Mouse (Mus musculus) CH12.LX (cell line): ENCODE measurements at regions not wholly inside any gene's neighbourhood (a gene's known extent, or its start where the extent isn't known, plus 50 kb on each side); places are given as distances from the start of the nearest gene placed in this dataset.

Experiments used
- CTCF ChIP-seq, 2 experiments: IDR thresholded peaks in 1 of 2; conservative IDR thresholded peaks in 1 of 2; 2 replicates each; pipeline ENCODE4 v1.5.1; 2011 to 2012; ENCODE audit warnings: low read depth in 2 of 2, low read length in 2 of 2, improper control_type of control experiment in 1 of 2, inconsistent platforms in 1 of 2, mild to moderate bottlenecking in 1 of 2, moderate library complexity in 1 of 2
- EP300 ChIP-seq: IDR thresholded peaks from 2 replicates; pipeline ENCODE4 v1.6.1; 2011; ENCODE audit warnings: low read length, improper control_type of control experiment
- KAT2A ChIP-seq: IDR thresholded peaks from 2 replicates; pipeline ENCODE4 v1.6.1; 2012; ENCODE audit warnings: low read length, improper control_type of control experiment, inconsistent platforms; ENCODE audit not compliant: insufficient replicate concordance
- POLR2A ChIP-seq: IDR thresholded peaks from 2 replicates; pipeline ENCODE4 v1.6.1; 2011; ENCODE audit warnings: low read depth, mild to moderate bottlenecking, improper control_type of control experiment, low read length
- SMC3 ChIP-seq: IDR thresholded peaks from 2 replicates; pipeline ENCODE4 v1.6.1; 2011; ENCODE audit warnings: low read depth, low read length, improper control_type of control experiment
- TBP ChIP-seq: conservative IDR thresholded peaks from 2 replicates; pipeline ENCODE4 v1.6.1; 2011; ENCODE audit warnings: low read depth, low read length, improper control_type of control experiment
- ZKSCAN1 ChIP-seq: IDR thresholded peaks from 2 replicates; pipeline ENCODE4 v1.6.1; 2012; ENCODE audit warnings: low read depth, inconsistent platforms, low read length, improper control_type of control experiment, borderline replicate concordance

- TF ChIP-seq POLR2A (no peak), ZKSCAN1 (no peak), CTCF (conservative IDR thresholded peaks at IDR 0.05 in 1 of 2, IDR thresholded peaks at IDR 0.05 in 1 of 2; ENCODE audit: low read depth in 2 of 2, low read length in 2 of 2) (no peak), SMC3 (no peak), KAT2A (no peak), EP300 (no peak), TBP (no peak)
Measured at GRCm38 (mm10) chr5:74866697-74867096, 164.0 kb upstream of the Lnx1 start.
